Mouse (Mus musculus): Measurements from ENCODE around the gene Exosc8. TPM values are rescaled to one million over a fixed set of nuclear protein-coding genes. Genes with fewer than 3 reads are reported as not detected.

The Exosc8 gene
- polyA plus RNA-seq, 1 experiment, result 35.9 TPM

GRCm38 (mm10) chr3:54756058-54756457 lies 20.9 kb upstream of the Exosc8 start:
- Histone ChIP-seq H3K27me3 (ENCODE audit: control insufficient read depth, insufficient read depth, insufficient read length) (no peaks in the 10 kb centered on the region), H3K4me3 (peak overlapping the region; percentile 19), H3ac (ENCODE audit: control insufficient read depth, insufficient read length) (peak overlapping the region; percentile 6), H3K79me2 (ENCODE audit: control insufficient read depth, insufficient read depth) (no peaks in the 10 kb centered on the region), H3K36me3 (ENCODE audit: control insufficient read depth, insufficient read depth) (no peaks in the 10 kb centered on the region), H3K4me2 (ENCODE audit: low read depth) (peak overlapping the region; percentile 99)
- TF ChIP-seq SRF (IDR thresholded peaks at IDR 0.05; ENCODE audit: control insufficient read depth, insufficient read length, low read depth) (no peak), MAX (IDR thresholded peaks at IDR 0.05; ENCODE audit: low read depth) (no peak), MYOG (IDR thresholded peaks at IDR 0.05; ENCODE audit: control insufficient read depth in 1 of 3, insufficient read depth in 1 of 3, insufficient read length in 2 of 3, low read depth in 2 of 3) (no peak), REST (IDR thresholded peaks at IDR 0.05; ENCODE audit: insufficient read depth, insufficient read length) (no peak), E2F4 (IDR thresholded peaks at IDR 0.05; ENCODE audit: insufficient read depth) (no peak)

- Histone ChIP-seq H3K4me2 (ENCODE audit: low read depth) (peak within 1 kb of the TSS; percentile 99), H3K36me3 (ENCODE audit: control insufficient read depth, insufficient read depth) (no peaks in the 10 kb centered on the region), H3K79me2 (ENCODE audit: control insufficient read depth, insufficient read depth) (no peaks in the 10 kb centered on the region), H3ac (ENCODE audit: control insufficient read depth, insufficient read length) (peak within 1 kb of the TSS; percentile 6), H3K4me3 (peak within 1 kb of the TSS; percentile 19), H3K27me3 (ENCODE audit: control insufficient read depth, insufficient read depth, insufficient read length) (no peaks in the 10 kb centered on the region)
- TF ChIP-seq MYOD1 (IDR thresholded peaks at IDR 0.05; ENCODE audit: control insufficient read depth in 1 of 3, insufficient read length in 2 of 3, low read depth in 2 of 3), result peak in 1 of 3 experiments; percentile 1
- no peak for TF ChIP-seq USF1 (IDR thresholded peaks at IDR 0.05; ENCODE audit: low read depth)
Observed at GRCm38 (mm10) chr3:54755145-54756041, 20.2 kb upstream of the Exosc8 start, which contains the start of gene Smad9. Smad9 (plus strand) TSS chr3:54755582.

GRCm38 (mm10) chr3:54753411-54753810 lies 18.2 kb upstream of the Exosc8 start:
- H3K27me3 ChIP-seq (ENCODE audit: control insufficient read depth, insufficient read depth, insufficient read length), result no peaks in the 10 kb centered on the region
- no peak overlapping the region for H3ac ChIP-seq (ENCODE audit: control insufficient read depth, insufficient read length)
- H3K36me3 ChIP-seq (ENCODE audit: control insufficient read depth, insufficient read depth), result peaks cover 6% of the 10 kb centered on the region
- no peak overlapping the region for H3K4me3 ChIP-seq
- H3K79me2 ChIP-seq (ENCODE audit: control insufficient read depth, insufficient read depth), result no peaks in the 10 kb centered on the region
- TF ChIP-seq SRF (IDR thresholded peaks at IDR 0.05; ENCODE audit: control insufficient read depth, insufficient read length, low read depth), result no peak
- TF ChIP-seq TCF3 (IDR thresholded peaks at IDR 0.05; ENCODE audit: insufficient read length, low read depth), result no peak
- TF ChIP-seq REST (IDR thresholded peaks at IDR 0.05; ENCODE audit: insufficient read depth, insufficient read length), result no peak
- TF ChIP-seq POLR2A (IDR thresholded peaks at IDR 0.05; ENCODE audit: insufficient read length, low read depth), result no peak
- TF ChIP-seq MAX (IDR thresholded peaks at IDR 0.05; ENCODE audit: low read depth), result no peak
- no peak for TF ChIP-seq POLR2AphosphoS2 (IDR thresholded peaks at IDR 0.05; ENCODE audit: insufficient read length, low read depth)
- TF ChIP-seq TCF12 (IDR thresholded peaks at IDR 0.05; ENCODE audit: insufficient read depth, poor library complexity, severe bottlenecking), result no peak
- no peak for TF ChIP-seq E2F4 (IDR thresholded peaks at IDR 0.05; ENCODE audit: insufficient read depth)
- no peak for TF ChIP-seq MYOD1 (IDR thresholded peaks at IDR 0.05; ENCODE audit: control insufficient read depth in 1 of 3, insufficient read length in 2 of 3, low read depth in 2 of 3)
- TF ChIP-seq USF1 (IDR thresholded peaks at IDR 0.05; ENCODE audit: low read depth), result no peak
- no peak for TF ChIP-seq MYOG (IDR thresholded peaks at IDR 0.05; ENCODE audit: control insufficient read depth in 1 of 3, insufficient read depth in 1 of 3, insufficient read length in 2 of 3, low read depth in 2 of 3)
- TF ChIP-seq CEBPB (IDR thresholded peaks at IDR 0.05; ENCODE audit: insufficient read depth, poor library complexity, severe bottlenecking), result no peak
- H3K4me2 ChIP-seq (ENCODE audit: low read depth), result no peak overlapping the region

- H3K4me2 ChIP-seq (ENCODE audit: low read depth), result no peak overlapping the region
- H3K36me3 ChIP-seq (ENCODE audit: control insufficient read depth, insufficient read depth), result peaks cover 62% of the 10 kb centered on the region
- no peaks in the 10 kb centered on the region for H3K79me2 ChIP-seq (ENCODE audit: control insufficient read depth, insufficient read depth)
- H3K4me3 ChIP-seq, result no peak overlapping the region
- no peak for TF ChIP-seq MYOG (IDR thresholded peaks at IDR 0.05; ENCODE audit: control insufficient read depth in 1 of 3, insufficient read depth in 1 of 3, insufficient read length in 2 of 3, low read depth in 2 of 3)
- TF ChIP-seq E2F4 (IDR thresholded peaks at IDR 0.05; ENCODE audit: insufficient read depth), result no peak
- no peak for TF ChIP-seq USF1 (IDR thresholded peaks at IDR 0.05; ENCODE audit: low read depth)
- TF ChIP-seq POLR2AphosphoS2 (IDR thresholded peaks at IDR 0.05; ENCODE audit: insufficient read length, low read depth), result no peak
- no peak for TF ChIP-seq SRF (IDR thresholded peaks at IDR 0.05; ENCODE audit: control insufficient read depth, insufficient read length, low read depth)
- TF ChIP-seq TCF12 (IDR thresholded peaks at IDR 0.05; ENCODE audit: insufficient read depth, poor library complexity, severe bottlenecking), result no peak
- TF ChIP-seq POLR2A (IDR thresholded peaks at IDR 0.05; ENCODE audit: insufficient read length, low read depth), result no peak
- no peak for TF ChIP-seq MAX (IDR thresholded peaks at IDR 0.05; ENCODE audit: low read depth)
- no peak for TF ChIP-seq MYOD1 (IDR thresholded peaks at IDR 0.05; ENCODE audit: control insufficient read depth in 1 of 3, insufficient read length in 2 of 3, low read depth in 2 of 3)
- TF ChIP-seq REST (IDR thresholded peaks at IDR 0.05; ENCODE audit: insufficient read depth, insufficient read length), result no peak
- no peak for TF ChIP-seq CEBPB (IDR thresholded peaks at IDR 0.05; ENCODE audit: insufficient read depth, poor library complexity, severe bottlenecking)
- TF ChIP-seq TCF3 (IDR thresholded peaks at IDR 0.05; ENCODE audit: insufficient read length, low read depth), result no peak
- no peaks in the 10 kb centered on the region for H3K27me3 ChIP-seq (ENCODE audit: control insufficient read depth, insufficient read depth, insufficient read length)
- H3ac ChIP-seq (ENCODE audit: control insufficient read depth, insufficient read length), result no peak overlapping the region
Observed at GRCm38 (mm10) chr3:54745799-54746198, 10.6 kb upstream of the Exosc8 start.

GRCm38 (mm10) chr3:54741965-54742364 lies 6.8 kb upstream of the Exosc8 start:
- no peak overlapping the region for H3K4me3 ChIP-seq
- TF ChIP-seq REST (IDR thresholded peaks at IDR 0.05; ENCODE audit: insufficient read depth, insufficient read length) (no peak), TCF12 (IDR thresholded peaks at IDR 0.05; ENCODE audit: insufficient read depth, poor library complexity, severe bottlenecking) (no peak)
- H3ac ChIP-seq (ENCODE audit: control insufficient read depth, insufficient read length), result no peak overlapping the region
- peaks cover 4% of the 10 kb centered on the region for H3K79me2 ChIP-seq (ENCODE audit: control insufficient read depth, insufficient read depth)
- no peaks in the 10 kb centered on the region for H3K27me3 ChIP-seq (ENCODE audit: control insufficient read depth, insufficient read depth, insufficient read length)
- no peak overlapping the region for H3K4me2 ChIP-seq (ENCODE audit: low read depth)
- peaks cover 43% of the 10 kb centered on the region for H3K36me3 ChIP-seq (ENCODE audit: control insufficient read depth, insufficient read depth)
